Mouse (Mus musculus) megakaryocyte, embryonic 14.5 days (primary cell): ENCODE data around the gene Stk24.

ENCODE experiments used
- FLI1 ChIP-seq: IDR thresholded peaks from 2 replicates; pipeline ENCODE4 v1.6.1; 2012; ENCODE audit warnings: low read length, inconsistent platforms, mixed read lengths
- GATA1 ChIP-seq: IDR thresholded peaks from 3 replicates; pipeline ENCODE4 v1.6.1; 2012; ENCODE audit warnings: mixed read lengths, low read length, inconsistent platforms, borderline replicate concordance

DNA sequence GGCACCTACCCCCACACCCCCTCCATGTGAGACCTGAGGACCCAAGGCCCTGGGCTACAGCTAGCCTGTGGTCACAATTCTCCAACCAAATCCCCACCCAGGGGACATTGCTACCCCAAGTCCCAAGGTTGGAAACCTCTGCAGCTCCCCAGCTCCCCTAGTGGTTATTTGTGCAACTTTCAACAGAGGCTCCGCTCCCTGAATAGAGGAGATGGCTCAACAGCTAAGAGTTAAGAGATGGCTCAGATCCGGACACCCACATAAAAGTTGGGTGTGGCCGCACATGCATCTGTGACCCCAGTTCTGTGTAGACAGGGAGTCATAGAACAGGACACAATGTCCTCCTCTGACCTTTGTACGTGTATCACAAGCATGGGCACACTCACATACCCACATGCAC lies 33.8 kb downstream of the Stk24 start:
- TF ChIP-seq GATA1 (no peak), FLI1 (no peak)
